Mouse (Mus musculus) adrenal gland, postnatal 4 days (tissue): ENCODE measurements around the gene Slc8a2. TPM values are rescaled to one million over a fixed set of nuclear protein-coding genes. Genes with fewer than 3 reads are reported as not detected.

Experiments
- DNase-seq, 2 experiments: peaks; one replicate each; pipeline ENCODE4 v3.0.0; 2021 to 2022; ENCODE audit warnings: low spot score in 2 of 2, mixed read lengths in 2 of 2
- total RNA-seq, 2 experiments: library from RNA; stranded (reverse); gene quantifications; 2 replicates each; pipeline ENCODE4 v1.2.3; 2021

Gene Slc8a2
- total RNA-seq, 2 experiments from 2014 or later, result 6.5 to 7.6 TPM

- no peak for DNase-seq
Observed at GRCm38 (mm10) chr7:16120262-16120600, 9.4 kb upstream of the Slc8a2 start.

DNA sequence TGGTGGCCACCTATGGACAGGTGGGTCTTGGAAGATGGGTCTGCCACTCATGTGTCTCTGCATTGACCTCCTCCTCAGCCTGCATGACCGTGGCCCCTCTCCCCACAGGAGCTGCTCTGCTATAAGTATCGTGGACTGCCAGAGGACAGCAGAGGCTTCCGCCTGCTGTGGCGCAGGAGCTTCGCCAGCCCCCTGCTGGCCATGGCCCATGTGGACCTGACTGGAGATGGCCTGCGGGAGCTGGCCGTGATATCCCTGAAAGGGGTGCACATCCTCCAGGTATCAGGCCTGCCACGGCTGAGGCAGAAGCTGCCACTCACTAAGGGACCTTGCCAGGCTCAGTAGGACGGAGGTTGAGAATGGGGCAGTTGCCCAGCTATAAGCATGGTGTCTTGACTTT, 3.8 kb upstream of the Slc8a2 start:
- DNase-seq, result no peak

DNA sequence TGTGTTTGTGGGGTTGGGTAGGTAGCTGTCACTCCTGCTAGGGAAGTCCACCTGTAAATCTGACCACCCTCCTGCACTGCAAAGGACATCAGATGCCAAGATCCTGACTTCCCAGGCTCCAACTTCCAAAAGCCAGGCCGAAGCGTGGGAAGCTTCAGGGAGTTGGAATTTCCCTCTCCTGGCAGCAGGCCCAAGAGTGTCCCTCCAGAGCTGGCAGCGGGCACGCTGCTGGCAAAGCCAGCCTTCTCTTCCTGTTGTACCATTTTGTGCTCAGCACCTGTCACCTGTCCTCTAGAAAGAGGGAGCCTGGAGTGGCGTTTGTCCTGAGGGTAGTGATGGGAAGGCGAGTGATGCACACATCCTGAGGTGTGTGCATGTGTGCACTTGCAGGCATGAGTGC, 1.3 kb upstream of the Slc8a2 start:
- no peak for DNase-seq

DNA sequence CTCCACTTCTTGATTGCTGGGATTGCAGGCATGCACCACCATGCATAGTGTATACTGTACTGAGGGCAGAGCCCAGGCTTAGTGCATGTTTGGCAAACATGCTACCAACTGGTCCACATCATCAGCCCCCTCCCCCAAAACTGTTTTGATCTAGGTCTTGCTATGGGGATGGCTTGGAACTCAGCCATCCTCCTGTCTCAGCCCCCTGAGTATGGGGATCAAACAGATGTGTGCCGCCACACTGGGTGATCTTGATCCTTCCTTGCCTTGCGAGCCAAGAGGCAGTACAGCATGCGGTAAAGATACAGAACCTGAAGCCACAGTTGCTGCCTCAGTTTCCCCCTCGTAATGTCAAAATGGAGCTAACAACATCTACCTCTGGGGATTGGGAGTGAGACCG, 727 bp upstream of the Slc8a2 start:
- DNase-seq, result no peak

DNA sequence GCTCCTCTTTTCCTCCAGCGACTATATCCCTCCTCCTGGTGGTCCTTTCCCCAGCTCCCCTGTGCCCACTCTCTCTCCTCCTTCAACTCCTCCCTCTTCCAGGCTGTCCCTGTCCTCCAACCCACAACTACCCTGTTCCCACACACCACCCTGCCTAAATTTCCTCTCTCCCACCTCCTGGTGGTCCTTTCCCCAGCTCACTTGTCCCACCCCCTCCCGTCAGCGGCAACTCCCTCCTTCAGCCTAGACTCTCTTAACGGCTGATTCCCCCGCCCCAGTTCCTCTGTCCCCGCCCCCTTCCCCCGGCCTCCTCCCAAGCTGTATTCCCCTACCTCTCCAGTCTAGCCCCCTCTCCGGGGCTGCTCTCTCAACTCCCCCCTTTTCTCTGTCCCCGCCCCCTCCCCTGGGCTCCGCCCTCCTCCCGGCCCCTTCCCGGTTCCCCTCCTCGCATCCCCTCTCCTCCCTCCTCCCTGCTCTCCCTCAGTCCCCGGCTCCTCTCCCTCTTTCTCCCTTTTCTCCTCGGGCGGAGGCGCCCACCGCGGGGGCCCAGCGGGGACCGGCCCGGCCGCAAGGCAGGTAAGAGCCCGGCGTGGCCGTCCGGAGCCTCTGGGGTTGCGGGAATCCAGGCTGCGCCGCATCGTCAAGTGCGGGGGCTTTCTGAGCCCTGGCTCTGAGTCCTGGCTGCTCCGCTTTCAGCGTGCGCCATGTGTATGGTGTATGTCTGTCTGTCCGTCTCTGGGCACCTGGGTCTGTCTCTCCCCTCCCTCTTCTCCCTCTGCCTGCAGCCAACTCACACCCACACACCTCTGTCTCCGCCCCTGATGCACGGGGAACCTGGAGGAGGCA, 443 bp downstream of the Slc8a2 start:
- no peak for DNase-seq

- no peak for DNase-seq
Observed at GRCm38 (mm10) chr7:16130956-16131634, 1.5 kb downstream of the Slc8a2 start.

DNA sequence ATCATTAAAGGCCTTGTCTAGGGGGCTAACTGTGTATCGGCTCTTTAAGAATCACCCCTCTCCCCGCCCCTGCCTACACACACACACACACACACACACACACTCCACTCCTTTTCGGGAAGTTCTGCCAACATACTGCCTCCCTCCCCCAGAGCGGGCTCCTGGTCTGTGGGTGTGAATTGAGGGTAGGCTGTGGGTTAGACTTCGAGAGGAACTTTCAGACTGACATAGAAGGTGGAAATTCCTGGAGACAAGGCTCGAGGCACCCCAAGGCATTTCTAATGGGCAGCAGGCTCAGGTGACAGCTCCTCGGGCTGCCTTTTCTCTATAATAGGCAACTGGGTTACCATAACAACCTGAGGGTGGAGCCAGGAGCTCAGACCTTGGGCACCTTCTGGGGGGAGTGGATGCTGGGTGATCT, 2.5 kb downstream of the Slc8a2 start:
- DNase-seq, result no peak

DNA sequence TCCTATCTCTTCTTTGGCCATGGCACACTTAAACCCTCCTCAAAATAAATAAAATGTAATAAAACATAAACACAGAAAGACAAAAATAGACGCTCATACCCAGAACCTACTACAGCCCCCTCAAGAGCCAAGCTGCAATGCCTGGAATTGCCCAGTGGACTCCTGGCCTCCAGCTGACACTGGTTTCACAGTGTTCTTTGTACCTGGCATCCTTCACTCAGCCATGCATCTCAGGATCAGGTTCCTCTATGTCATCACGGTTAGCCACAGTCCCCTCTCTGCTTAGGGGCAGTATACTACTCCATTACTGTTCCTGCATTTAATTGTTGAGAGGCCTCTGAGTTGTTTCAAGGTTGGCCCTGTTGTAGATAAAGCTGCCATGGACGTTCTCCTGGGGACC, 3.3 kb downstream of the Slc8a2 start:
- DNase-seq, result no peak

DNA sequence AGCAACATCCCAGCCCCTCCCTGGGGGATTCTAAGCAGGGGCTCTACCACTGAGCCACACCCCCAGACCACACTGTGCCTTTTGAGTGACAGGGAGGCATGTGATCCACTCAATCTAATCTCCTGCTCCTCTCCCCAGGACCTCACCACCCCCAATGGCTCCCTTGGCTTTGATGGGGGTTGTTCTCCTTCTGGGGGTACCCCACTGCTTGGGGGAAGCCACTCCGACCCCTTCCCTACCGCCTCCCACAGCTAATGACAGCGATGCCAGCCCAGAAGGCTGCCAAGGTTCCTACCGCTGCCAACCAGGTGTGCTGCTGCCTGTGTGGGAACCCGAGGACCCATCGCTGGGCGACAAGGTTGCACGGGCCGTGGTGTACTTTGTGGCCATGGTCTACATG, 4.1 kb downstream of the Slc8a2 start:
- DNase-seq, result no peak

GRCm38 (mm10) chr7:16134951-16135392, 5.3 kb downstream of the Slc8a2 start:
- DNase-seq, result no peak

DNA sequence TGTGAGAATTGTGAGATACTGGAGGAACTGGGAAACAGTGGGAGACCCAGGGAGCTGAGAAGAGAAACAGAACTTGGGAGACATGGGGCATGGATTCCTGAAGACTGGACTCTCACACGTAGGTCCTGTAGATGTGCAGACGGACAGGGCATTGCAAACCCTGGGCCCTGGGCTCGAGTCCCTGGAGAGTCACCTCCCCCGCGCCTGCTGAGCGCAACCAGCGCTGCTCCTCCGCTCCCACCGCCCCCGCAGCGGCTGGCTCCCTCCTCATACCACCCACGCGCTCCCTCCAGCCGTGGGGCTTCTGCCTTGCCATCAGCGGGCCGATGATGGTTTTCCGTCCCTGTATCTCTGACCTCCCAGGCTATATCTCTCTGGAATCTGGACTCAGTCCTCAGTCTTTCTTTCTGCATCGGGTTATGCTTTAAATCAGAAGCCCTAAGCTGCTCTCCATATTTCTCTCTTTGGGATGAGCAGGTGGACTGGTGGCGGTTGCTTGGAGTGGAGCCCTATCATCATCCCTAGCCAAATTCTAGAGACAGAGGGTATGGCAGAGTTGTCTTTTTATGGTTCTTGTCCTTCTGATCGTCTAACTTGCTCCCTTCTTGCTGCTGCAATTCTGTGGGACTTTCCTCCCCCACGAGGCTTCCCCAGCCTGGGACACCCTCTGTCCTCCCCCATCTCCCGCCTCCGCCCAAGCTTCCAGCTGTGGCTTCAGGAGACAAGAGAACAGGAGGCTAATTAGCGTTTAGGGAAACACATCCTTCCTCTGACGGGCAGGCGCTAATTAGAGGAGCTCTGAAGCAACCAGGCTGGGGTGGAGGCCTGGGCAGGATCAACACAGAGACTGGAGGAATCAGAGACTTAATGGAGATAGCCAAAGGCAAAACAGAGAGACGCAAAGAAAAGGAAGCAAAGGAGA, 17.1 kb downstream of the Slc8a2 start:
- DNase-seq, result no peak

DNA sequence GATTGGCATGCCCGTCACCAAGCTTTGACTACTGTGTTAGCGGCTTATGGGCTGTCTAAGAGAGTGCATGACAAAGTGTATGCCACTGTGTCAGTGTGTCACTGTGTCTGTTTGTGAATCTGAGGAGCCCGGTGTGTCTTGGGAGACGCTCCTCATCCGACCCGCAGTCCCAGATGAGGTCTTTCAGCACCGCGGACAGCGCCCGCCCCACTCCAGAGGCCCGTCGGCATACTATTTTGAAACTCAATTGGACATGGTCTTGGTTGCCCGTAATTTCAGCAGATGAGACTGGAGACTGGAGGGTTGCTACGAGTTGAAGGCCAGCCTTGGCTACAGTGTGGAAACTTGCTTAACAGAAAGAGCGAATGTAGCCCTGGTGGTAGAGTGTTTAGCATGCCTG, 18.0 kb downstream of the Slc8a2 start:
- DNase-seq, result peak in 1 of 2 experiments; percentile 50

DNA sequence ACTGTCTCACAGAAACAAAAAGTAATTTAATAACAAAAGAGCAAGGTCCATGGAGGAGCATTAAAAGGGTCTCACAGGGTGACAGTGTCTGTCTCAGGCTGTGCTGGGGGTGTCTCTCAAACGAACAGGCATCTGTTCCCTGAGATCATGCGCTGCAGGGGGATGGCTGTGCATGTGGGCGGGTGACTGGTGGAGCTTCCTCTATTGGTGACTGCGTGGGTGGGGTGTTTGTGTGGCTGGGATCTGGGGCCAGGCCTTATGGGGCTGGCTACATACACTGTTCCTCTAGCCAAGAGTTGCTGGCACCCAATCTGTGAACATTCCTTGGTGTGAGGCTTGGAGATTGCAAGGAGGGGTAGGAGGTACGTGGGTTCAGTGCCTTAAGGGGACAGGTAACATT, 19.6 kb downstream of the Slc8a2 start:
- DNase-seq, result no peak

DNA sequence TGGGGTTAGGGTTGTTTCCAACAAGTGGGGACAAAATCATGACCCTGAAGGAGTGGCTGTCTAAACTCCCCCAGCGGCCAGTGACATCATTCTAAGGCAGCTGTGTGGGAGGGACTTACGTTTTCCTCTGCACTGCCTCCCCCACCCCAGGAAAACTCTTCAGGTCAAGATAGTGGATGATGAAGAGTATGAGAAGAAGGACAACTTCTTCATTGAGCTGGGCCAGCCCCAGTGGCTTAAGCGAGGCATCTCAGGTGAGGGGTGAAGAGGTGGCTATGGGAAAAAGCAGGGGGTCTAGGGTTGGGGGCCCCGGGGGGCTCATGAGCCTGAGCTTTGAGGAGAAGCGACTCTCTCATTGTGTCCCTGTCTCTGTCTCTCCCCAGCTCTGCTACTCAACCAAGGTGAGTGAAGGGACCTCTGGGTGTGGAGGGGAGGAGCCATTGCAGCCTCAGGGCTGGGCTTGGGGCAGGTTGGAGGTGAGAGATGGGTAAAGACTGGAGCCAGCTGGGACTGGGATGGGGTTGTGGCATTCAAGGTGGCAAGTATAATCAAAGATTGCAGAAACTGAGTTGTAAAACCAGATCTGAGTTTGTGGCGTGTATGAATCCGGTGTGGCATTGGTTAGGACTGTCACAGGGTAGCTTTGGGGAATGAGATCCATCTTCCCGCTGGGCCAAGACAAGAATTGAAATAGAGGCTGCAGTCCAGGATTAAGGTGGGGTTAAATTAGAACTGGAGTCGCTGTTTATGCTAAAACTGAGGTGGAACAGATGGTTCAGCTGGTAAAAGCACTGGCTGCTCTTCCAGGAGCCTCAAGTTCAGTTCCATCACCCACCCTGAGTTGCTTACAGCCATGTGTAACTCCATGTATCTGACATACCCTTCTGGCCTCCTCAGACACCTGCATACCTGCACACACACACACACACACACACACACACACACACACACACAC, 20.8 kb downstream of the Slc8a2 start:
- DNase-seq, result no peak

DNA sequence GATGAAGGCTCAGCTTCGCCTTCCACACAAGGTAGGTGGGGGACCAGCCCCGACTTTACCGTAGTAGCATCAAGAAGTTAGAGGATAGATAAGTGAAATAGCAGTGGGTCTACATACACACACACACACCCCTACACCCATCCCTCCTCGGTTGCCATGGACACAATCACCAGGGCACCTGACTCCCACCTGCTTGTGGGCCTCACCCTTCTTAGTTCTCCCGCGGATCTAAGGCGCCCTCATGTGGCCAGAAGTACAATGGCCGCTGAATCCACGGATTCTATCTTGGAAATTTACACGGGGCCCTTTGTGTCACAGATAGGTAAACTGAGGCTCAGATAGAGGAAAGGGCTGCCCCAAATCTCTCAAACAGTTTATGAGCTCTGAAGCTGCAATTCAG, 23.9 kb downstream of the Slc8a2 start:
- DNase-seq, result no peak

DNA sequence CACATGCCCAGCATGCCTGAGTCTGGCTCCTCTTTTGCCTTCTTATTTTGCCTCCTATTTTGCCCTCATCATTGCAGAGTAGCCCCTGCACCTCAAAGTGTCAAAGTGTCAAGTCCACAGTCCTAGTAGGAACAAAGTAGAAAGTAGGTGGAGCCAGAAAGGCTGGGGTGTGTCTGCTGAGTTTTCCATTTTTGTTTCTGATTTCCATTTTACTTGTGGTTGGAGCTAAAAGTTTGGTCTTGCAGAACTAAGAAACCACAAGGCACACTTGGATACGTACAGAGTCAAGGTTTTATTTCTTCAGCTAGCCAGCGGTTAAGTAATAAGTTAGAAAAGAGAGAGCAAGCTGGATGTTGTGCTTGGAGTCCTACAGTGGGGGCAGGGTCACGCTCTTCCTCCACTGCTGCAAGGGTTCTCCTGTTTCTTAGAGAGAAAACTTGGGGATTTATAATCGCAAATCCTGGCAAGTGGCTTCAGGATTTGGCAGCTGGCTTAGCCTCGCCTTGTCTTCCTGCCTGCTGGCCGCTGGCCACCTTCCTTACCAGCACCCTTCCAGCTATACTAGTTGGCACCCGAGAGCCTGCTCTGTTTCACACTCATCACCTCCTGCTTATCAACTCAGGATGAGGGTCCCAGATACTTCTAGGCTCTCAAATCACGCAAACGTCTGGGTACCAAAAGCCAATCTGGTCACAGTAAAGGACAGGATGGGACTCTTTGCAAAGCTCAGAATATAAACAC, 25.7 kb downstream of the Slc8a2 start:
- DNase-seq, result no peak

GRCm38 (mm10) chr7:16156105-16156714, 26.6 kb downstream of the Slc8a2 start:
- no peak for DNase-seq

- DNase-seq, result no peak
Observed at GRCm38 (mm10) chr7:16158735-16159134, 29.1 kb downstream of the Slc8a2 start.

DNA sequence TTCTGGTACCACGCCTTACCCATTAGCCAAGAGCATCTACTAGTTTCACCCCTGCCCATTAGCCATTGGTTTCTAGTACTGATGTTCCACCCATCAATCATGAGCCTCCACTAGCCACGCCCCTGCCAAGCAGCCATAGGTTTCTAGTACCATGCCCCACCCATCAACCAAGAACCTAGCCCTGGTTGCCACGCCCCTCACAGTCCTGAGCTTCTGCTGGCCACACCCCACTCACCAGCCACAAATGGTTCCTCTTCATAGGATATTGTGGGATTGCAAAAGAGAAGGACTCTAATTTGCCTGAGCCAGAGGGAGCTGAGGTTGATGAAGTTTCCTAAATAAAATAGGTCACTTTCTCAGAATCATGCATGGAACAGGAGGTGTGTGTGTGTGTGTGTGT, 31.1 kb downstream of the Slc8a2 start:
- DNase-seq, result no peak
